Mouse (Mus musculus) hindbrain, embryonic 16.5 days (tissue): ENCODE results near the gene Timm50. TPM values are rescaled to one million over a fixed set of nuclear protein-coding genes. Genes with fewer than 3 reads are reported as not detected.

Experiments
- ATAC-seq: fragments of 200-750 bp; cut with Nextera tagmentation; 2 replicates; pipeline ENCODE4 v1.8.0; 2017; ENCODE audit warnings: moderate TSS enrichment, moderate library complexity
- H3K27ac ChIP-seq: fragments of 300-500 bp; sonication (generic); 2 replicates; pipeline ENCODE4 v1.5.1; 2014; ENCODE audit warnings: low read depth, mild to moderate bottlenecking, control low read depth, low read length, moderate library complexity
- H3K27me3 ChIP-seq: fragments of 300-500 bp; sonication (generic); replicated peaks from 2 replicates; pipeline ENCODE4 v1.6.1; 2014; ENCODE audit warnings: low read length; ENCODE audit not compliant: control insufficient read depth, insufficient read depth
- H3K36me3 ChIP-seq: fragments of 300-500 bp; sonication (generic); 2 replicates; pipeline ENCODE4 v1.6.1; 2014; ENCODE audit warnings: mild to moderate bottlenecking, low read length, moderate library complexity, mixed read lengths; ENCODE audit not compliant: control insufficient read depth, insufficient read depth
- H3K4me1 ChIP-seq: fragments of 300-500 bp; sonication (generic); 2 replicates; pipeline ENCODE4 v1.6.1; 2014; ENCODE audit warnings: low read depth, low read length; ENCODE audit not compliant: control insufficient read depth, insufficient read depth
- H3K4me2 ChIP-seq: fragments of 300-500 bp; sonication (generic); 2 replicates; pipeline ENCODE4 v1.6.1; 2014; ENCODE audit warnings: mild to moderate bottlenecking, low read length, control low read depth, moderate library complexity
- H3K4me3 ChIP-seq: fragments of 300-500 bp; sonication (generic); 2 replicates; pipeline ENCODE4 v1.5.1; 2014; ENCODE audit warnings: mild to moderate bottlenecking, low read length, control low read depth, moderate library complexity
- H3K9ac ChIP-seq: fragments of 300-500 bp; sonication (generic); 2 replicates; pipeline ENCODE4 v1.6.1; 2014; ENCODE audit warnings: low read depth, mild to moderate bottlenecking, control low read depth, low read length, moderate library complexity
- H3K9me3 ChIP-seq: fragments of 300-500 bp; sonication (generic); 2 replicates; pipeline ENCODE4 v1.6.1; 2014; ENCODE audit warnings: mild to moderate bottlenecking, low read length, moderate library complexity; ENCODE audit not compliant: control insufficient read depth
- WGBS: fragments of 180-500 bp; shearing (Covaris S2); extraction: QIAGEN DNeasy Blood & Tissue Kit; methylation state at CpG from one replicate; pipeline ENCODE4 v1.1.7; 2014; 5-methylcytosine and 5-hydroxymethylcytosine counted together
- polyA plus RNA-seq: library from polyadenylated mRNA; unstranded; fragments of >200 nt; fragmentation: Nextera tagmentation; extraction: Ambion mirVana; gene quantifications from 2 replicates; pipeline ENCODE4 v1.2.1, GENCODE M21; 2015

Timm50 gene
- polyA plus RNA-seq, 1 experiment from 2014 or later: 131 TPM

DNA sequence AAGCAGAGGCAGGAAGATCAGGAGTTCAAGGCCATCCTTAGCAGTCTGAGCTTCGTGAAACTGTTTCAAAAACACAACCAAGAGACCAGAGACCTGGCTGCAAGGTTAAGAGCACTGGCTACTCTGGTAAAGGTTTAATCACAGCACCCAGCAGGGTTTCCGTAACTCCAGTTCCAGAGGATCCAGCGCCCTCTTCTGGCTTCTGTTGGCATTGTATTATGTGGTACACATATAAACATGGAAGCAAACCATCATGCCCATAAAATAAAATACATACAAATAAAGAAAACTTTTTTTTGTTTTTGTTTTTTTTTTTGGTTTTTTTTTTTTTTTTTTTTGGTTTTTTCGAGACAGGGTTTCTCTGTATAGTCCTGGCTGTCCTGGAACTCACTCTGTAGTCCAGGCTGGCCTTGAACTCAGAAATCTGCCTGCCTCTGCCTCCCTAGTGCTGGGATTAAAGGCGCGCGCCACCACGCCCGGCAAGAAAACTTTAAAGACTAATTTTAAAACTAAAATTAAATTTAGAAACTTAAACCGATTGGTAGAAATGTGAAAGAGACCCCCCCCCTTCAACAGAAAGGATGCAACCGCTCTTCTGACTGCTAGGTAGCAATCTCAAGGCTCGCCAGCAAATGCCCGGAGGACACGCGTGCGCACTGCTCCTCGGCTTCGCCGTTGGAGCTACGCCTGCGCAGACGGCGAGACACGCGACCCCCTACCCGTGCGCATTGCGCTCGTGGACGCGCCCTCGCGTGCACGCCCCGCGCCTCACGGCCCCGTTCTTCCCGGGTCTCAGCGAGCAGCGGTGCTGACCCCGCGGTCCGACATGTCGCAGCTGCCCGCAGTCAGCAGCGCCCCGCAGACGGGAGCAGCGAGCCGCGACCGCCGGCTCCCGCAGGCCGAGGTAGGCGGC is 44.5 kb downstream of the Timm50 start, which contains the start of gene Eid2:
TSS of gene Eid2 (plus strand) at position 753 of the 913 bp plus-strand sequence.
- H3K9me3 ChIP-seq: no peaks in the 10 kb centered on the region
- peaks cover 4% of the 10 kb centered on the region; the same call in 1 of the 2 replicates for H3K36me3 ChIP-seq
- 8% methylated on average over 50 of the region's 57 CpGs for WGBS
- ATAC-seq: peak; percentile 94
- H3K4me1 ChIP-seq: peaks cover 9% of the 10 kb centered on the region
- no peaks in the 10 kb centered on the region for H3K27me3 ChIP-seq
- H3K4me2 ChIP-seq: peak within 1 kb of the TSS; percentile 94
- H3K9ac ChIP-seq: peak within 1 kb of the TSS; percentile 100
- H3K4me3 ChIP-seq: peak within 1 kb of the TSS; percentile 94
- peak within 1 kb of the TSS; percentile 92 for H3K27ac ChIP-seq

- Histone ChIP-seq H3K4me2 (no peak overlapping the region), H3K9ac (no peak overlapping the region), H3K36me3 (no peaks in the 10 kb centered on the region), H3K4me1 (peaks cover 9% of the 10 kb centered on the region), H3K27me3 (no peaks in the 10 kb centered on the region), H3K4me3 (no peak overlapping the region), H3K27ac (no peak overlapping the region), H3K9me3 (no peaks in the 10 kb centered on the region)
- WGBS: 89% methylated on average over 13 of the region's 13 CpGs
- no peak for ATAC-seq
These were observed 46.5 kb downstream of the Timm50 start for GRCm38 (mm10) chr7:28265391-28265790.

- no peak overlapping the region for H3K4me2 ChIP-seq
- no peak for ATAC-seq
- no peaks in the 10 kb centered on the region for H3K9me3 ChIP-seq
- WGBS: 8% methylated on average over 15 of the region's 15 CpGs
- peaks cover 1% of the 10 kb centered on the region; the same call in 1 of the 2 replicates for H3K4me1 ChIP-seq
- H3K4me3 ChIP-seq: no peak overlapping the region
- no peaks in the 10 kb centered on the region for H3K27me3 ChIP-seq
- no peak overlapping the region for H3K27ac ChIP-seq
- no peak overlapping the region for H3K9ac ChIP-seq
- H3K36me3 ChIP-seq: no peaks in the 10 kb centered on the region
These were observed 48.1 kb downstream of the Timm50 start for GRCm38 (mm10) chr7:28263786-28264185.

- ATAC-seq: no peak
- no peaks in the 10 kb centered on the region for H3K27me3 ChIP-seq
- no peak overlapping the region for H3K4me2 ChIP-seq
- 41% methylated on average over 5 of the region's 5 CpGs for WGBS
- no peak overlapping the region for H3K9ac ChIP-seq
- H3K4me3 ChIP-seq: no peak overlapping the region
- no peaks in the 10 kb centered on the region for H3K4me1 ChIP-seq
- H3K9me3 ChIP-seq: no peaks in the 10 kb centered on the region
- H3K27ac ChIP-seq: no peak overlapping the region
- no peaks in the 10 kb centered on the region for H3K36me3 ChIP-seq
These were observed 49.0 kb downstream of the Timm50 start for GRCm38 (mm10) chr7:28262861-28263260.

Other genes with a start within 250 kb of the Timm50 start
- gene Fcgbp, start 240.8 kb downstream of the Timm50 start, polyA plus RNA-seq: 0.71 and 1.0 TPM in 2 replicates
- gene 9530053A07Rik, start 182.6 kb downstream of the Timm50 start, polyA plus RNA-seq: 0.10 and 0.13 TPM in 2 replicates
- gene Fbl, start 142.4 kb downstream of the Timm50 start, polyA plus RNA-seq: 57.1 and 66.1 TPM in 2 replicates
- gene Dyrk1b, start 132.6 kb downstream of the Timm50 start, polyA plus RNA-seq: 8.1 and 9.9 TPM in 2 replicates
- 2.9 and 3.7 TPM in 2 replicates for gene Eid2, start 44.2 kb downstream of the Timm50 start, polyA plus RNA-seq
- 33.5 and 36.3 TPM in 2 replicates for gene Eid2b, start 34.3 kb downstream of the Timm50 start, polyA plus RNA-seq
- gene Selenov, start 20.9 kb downstream of the Timm50 start, polyA plus RNA-seq: 1.7 and 3.1 TPM in 2 replicates
- gene Dll3, start 9.8 kb downstream of the Timm50 start, polyA plus RNA-seq: 18.6 and 19.2 TPM in 2 replicates
- 94.9 and 112 TPM in 2 replicates for gene Supt5, start 26.7 kb upstream of the Timm50 start, polyA plus RNA-seq
- 430 and 440 TPM in 2 replicates for gene Rps16, start 38.6 kb upstream of the Timm50 start, polyA plus RNA-seq
- 18.8 and 26.7 TPM in 2 replicates for gene Plekhg2, start 60.5 kb upstream of the Timm50 start, polyA plus RNA-seq
- 3.9 and 4.0 TPM in 2 replicates for gene Zfp36, start 68.2 kb upstream of the Timm50 start, polyA plus RNA-seq
- 42.7 and 47.2 TPM in 2 replicates for gene Med29, start 80.6 kb upstream of the Timm50 start, polyA plus RNA-seq
- gene Paf1, start 80.9 kb upstream of the Timm50 start, polyA plus RNA-seq: 89.9 and 102 TPM in 2 replicates
- 2.5 and 3.8 TPM in 2 replicates for gene Gmfg, start 125.4 kb upstream of the Timm50 start, polyA plus RNA-seq
- gene Lrfn1, start 139.9 kb upstream of the Timm50 start, polyA plus RNA-seq: 15.1 and 17.3 TPM in 2 replicates
- not detected in 2 replicates for gene Ifnl2, start 198.4 kb upstream of the Timm50 start, polyA plus RNA-seq
- not detected in 2 replicates for gene Ifnl3, start 210.8 kb upstream of the Timm50 start, polyA plus RNA-seq
- gene Sycn, start 228.8 kb upstream of the Timm50 start, polyA plus RNA-seq: not detected in 2 replicates
- 0.14 TPM in 1 of 2 replicates, not detected in the other for gene Nccrp1, start 235.2 kb upstream of the Timm50 start, polyA plus RNA-seq